Mouse (Mus musculus): ENCODE data around the gene Myo1e. TPM values are rescaled to one million over a fixed set of nuclear protein-coding genes. Genes with fewer than 3 reads are reported as not detected.

Gene Myo1e
- total RNA-seq, 2 experiments from 2014 or later = 9.7 to 11.2 TPM

DNA sequence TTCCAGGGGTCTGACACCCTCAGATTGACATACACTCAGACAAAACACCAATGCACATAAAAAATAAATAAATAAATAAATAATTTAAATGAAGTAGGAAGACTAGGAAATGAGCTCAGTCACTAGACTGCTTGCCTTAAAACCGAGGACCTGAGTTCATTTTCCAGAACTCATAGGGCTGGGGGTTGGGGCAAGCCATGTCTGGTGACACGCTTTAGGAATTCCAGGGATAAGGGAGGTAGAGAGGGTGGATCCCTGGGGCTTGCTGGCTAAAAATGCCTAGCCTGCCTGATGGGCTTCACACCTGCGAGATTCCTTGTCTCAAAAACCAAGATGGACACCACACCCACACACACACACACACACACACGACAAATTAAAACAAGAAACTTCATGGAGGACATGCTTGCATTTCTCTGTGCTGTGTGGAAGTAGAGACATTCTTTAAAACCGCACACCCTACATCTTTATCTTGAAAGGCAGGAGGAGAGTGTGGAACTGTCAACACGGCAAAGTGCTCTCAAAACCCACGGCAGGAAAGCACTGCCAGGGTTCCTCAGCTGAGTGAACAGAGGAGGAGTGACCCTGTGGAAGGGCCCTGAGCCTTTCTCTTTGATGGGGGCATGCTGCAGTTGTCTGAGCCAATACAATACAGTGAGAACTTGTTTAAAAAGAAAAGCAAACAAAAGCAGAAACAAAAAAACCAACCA is 13.5 kb downstream of the Myo1e start:
- no peak for DNase-seq

DNA sequence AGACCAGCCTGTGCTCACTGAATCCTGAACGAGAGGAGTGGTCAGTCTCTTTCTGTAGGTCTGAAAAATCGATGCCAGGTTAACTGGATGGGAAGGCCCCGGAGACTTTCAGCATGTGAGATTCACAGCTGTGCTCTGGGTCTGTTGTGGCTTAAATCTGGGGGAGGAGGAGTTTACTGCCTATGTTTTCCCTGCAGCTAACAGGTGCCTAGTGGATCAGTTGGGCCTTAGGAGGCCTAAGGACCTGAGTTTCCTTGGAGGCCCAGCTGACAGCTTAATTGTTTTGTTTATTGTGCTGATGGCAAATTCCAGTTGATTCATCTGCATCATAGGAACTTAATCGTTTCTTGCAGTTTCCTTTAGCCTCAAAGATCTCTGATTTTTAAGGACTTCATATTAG is 16.0 kb downstream of the Myo1e start:
- no peak for DNase-seq

- peak in 1 of 2 experiments; percentile 24 for DNase-seq
These were observed 16.9 kb downstream of the Myo1e start for GRCm38 (mm10) chr9:70224046-70224445.

GRCm38 (mm10) chr9:70226359-70226758 is 19.2 kb downstream of the Myo1e start:
- DNase-seq = no peak

DNA sequence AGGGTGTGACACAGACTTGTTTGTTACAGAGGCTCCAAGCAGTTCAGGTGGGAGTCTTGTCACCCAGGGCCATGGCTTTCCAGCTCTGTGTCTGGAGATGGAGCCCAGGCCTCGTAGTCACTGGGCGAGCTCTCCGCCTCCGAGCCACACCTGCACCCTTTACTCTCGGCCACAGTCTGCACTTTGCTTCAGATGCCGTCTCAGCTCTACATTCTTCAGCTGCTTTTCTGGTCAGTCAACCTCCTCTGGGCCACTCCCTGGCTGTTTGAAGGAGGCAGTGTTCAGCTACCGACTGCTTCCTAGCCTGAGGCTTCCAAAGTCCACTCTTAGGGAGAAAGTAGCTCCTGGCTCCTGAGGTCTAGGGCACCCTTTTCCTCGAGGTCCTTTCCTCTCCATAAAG is 22.7 kb downstream of the Myo1e start:
- DNase-seq = no peak

GRCm38 (mm10) chr9:70232044-70233010 is 25.2 kb downstream of the Myo1e start:
- no peak for DNase-seq

DNA sequence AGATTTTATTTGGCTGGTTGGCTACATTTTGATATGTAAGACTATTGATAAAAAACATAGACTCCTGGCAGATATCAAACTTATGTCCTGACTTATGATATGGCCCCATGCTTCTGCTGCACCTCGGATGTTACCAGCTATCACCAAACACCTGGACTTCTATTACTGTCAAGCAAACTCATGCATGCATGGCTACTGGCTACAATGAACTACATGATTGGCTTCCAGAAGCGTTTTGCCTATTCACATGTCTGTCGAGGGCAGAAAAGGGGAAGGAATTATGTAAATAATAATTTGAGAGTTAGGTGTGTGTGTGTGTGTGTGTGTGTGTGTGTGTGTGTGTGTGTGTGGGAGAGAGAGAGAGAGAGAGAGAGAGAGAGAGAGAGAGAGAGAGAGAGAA is 30.0 kb downstream of the Myo1e start:
- DNase-seq = no peak

DNA sequence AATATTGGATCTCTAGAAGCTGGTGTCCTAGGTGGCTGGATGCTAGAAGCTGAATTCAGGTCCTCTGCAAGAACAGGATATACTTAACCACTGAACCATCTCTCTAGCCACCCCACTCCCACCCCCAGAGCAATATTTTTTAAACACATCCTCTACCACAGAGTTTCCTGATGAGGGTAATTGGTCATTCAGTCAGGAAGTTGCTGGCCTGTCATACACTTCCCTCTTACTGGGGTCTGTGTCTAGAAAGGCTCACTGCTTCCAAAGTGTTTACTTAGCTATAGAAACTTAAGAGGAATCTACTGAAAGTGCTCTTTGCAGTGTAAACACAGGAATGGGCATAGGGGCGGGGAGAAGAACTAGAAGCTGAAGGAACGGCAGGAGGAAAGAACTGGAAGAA is 30.4 kb downstream of the Myo1e start:
- no peak for DNase-seq

DNA sequence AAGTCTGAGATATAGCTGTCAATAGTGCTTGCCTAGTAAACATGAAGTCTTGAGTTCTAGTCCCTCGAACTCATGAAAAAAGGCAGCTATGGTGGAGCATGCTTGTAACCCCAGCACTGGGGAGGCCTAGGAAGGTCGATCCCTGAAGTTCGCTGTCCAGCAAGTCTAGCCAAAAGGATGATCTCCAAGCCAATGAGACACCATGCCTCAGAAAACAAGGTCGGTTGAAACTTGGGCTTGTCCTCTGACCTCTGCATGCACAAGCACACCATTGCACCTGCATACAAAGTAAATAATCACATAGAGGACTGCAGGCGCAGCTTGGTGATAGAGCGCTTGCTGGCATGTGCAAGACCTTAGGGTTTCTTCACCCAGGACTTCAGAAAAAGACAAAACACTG is 31.2 kb downstream of the Myo1e start:
- DNase-seq = no peak

DNA sequence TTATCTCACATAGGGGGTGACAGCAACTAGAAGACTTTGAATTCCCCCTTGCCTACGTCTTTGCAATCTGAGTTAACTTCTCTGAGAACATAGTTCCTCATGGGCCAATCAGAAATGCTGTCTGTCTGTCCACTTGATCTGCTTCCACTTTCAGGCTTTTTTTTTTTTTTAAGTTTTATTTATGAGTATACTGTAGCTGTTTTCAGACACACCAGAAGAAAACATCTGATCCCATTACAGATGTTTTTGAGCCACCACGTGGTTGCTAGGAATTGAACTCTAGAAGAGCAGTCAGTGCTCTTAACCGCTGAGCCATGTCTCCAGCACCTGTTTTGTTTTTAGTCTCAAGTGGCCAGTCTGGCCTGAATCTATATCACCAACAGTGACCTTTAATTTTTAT is 32.1 kb downstream of the Myo1e start:
- DNase-seq = no peak

DNA sequence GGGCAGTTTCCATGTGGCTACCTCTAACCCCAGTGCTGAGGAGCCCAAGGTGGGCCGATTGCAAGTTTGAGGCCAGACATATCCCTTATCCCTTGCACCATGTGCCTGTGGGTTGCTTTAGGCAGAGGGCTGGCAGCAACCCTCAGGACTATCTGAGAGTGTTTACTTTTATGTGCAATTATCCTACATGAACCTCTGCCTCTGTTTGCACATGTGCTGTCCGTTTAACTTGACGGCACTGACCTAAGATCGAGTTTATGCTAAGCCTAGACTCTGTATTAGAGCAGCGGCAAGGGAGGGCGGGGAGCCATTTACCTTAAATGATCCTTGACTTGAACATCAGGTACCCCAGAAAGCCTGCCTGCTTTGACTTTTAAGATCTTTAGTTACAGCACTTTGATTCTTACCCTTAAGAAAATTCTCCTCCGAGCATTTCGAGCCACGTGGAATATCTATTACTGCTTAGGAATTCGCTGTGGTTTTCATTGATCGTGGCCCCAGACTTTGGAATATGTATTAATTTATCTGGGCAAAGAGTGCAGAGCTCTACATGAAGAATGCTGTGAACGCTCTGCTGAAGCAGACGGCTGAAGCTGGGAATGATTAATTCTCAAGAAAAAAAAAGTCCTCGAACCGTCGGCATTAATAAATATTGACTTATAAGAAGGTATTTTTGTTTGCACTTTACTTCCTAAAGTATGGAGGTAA is 33.7 kb downstream of the Myo1e start:
- DNase-seq = no peak

DNA sequence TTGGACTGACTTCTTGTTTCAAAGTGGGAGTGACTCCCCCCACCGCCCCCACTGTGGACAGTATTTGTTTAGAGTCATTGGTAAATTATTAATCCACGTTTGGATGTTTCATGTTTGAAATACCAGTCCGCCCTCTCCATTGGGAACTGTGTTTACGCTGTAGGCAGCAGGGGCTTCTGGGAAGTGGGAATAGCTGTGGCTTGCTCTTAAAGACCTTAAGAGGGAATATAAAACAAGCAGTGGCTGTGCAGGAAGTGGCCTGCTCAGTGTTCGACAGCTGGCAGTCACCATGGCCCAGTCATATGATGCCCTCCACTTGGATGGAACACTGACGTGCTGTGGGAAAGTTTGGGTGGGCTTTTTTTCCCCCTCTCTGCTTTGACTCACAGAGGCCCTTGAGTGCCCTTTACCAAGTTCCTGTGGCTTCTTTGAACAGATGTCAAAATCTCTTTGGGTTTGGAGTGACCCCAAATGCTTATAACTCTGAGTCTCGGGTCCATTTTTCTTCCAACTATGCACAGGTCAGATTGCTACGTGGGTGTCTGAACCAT is 34.3 kb downstream of the Myo1e start:
- no peak for DNase-seq

DNA sequence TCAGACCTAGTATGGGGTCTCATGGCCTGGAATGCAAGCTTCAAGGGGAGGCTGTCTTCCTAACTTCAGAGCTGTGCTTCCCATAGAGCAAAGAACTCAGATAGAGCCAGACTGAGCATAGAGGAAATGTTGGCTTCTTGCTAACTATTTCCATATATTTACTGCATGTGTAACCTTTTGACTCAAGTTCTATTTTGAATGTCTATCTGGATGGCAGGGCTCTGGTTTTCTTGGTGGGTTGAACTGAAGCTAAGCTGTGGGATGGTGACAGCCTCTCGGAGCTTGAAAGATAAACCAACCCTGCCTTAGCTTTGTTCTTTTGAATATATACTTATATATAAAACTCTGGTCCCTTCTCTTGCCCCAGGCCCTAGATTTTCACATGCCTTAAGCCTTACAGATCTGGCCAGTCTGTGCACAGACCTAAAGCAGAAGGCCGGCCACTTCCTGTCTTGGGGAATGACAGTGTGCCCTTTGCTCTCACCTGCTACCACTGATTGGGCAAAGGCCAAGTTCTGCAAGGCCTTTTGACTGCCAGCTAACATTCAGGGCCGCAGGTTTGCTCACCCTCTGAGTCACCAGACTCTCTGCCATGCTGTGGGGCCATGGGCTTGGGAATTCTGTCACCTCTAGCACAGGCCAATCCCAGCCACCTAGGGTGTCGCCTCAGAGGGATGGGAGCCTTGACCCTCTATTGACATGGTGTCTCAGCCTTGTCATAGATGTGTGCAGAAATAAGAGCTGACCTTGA is 35.1 kb downstream of the Myo1e start:
- no peak for DNase-seq

- peak in 1 of 2 experiments; percentile 22 for DNase-seq
These were observed 36.1 kb downstream of the Myo1e start for GRCm38 (mm10) chr9:70243241-70243640.

DNA sequence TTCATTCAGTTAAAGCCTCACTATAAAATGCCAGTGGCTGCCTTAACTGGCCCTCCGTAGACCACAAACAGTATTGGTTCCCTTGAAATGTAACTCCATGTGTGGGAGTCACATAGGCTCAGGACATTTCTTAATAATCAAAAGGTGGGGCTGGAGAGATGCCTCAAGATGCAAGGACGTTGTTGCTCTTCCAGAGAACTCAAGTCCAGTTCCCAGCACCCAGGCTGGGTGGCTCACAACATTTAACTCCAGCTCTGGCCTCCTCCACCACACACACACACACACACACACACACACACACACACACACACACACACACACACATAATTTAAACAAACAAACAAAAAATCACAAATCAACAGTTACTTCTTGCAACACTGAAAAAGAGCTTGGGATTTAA is 36.6 kb downstream of the Myo1e start:
- no peak for DNase-seq

- no peak for DNase-seq
These were observed 37.0 kb downstream of the Myo1e start for GRCm38 (mm10) chr9:70244115-70244514.

DNA sequence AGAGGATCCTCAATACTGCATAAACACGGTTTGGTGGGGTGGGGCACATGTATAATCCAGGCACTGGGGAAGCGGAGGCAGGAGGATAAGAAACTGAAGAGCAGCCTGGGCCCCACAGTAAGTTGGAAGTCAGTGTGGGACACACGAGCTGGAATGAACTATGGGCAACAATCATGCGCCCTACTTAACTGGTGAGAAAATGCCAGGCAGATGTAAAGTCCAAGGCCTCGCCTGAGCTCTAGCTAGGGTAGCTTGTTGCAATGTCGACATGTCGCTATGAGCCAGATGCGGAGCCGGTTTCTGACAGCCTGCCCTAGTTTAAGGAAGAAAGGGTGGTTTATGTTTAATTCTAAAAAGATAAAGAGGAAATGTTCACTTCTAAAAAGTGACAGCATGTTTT is 37.9 kb downstream of the Myo1e start:
- no peak for DNase-seq

DNA sequence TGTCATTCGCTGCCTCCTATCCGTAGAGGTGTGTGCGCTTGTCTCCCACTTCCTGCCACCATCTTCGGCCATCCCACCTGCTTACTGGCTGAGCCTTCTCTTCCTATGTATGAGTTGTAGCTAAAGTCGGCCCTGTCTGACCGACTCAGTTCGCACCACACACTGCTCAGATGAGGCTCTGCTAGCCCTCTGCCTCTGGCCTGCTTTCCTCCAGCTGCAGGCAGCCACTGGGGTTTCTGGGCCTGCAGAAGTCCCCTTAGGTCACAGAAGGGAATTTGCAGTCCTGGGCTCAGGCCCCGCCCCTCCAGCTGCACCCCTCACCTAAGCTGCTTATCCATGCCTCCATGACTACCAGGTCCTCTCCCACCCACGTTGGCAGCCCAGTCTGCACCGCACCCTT is 39.3 kb downstream of the Myo1e start:
- no peak for DNase-seq

- no peak for DNase-seq
These were observed 40.9 kb downstream of the Myo1e start for GRCm38 (mm10) chr9:70248046-70248445.

GRCm38 (mm10) chr9:70248826-70249225 is 41.7 kb downstream of the Myo1e start:
- DNase-seq = no peak

DNA sequence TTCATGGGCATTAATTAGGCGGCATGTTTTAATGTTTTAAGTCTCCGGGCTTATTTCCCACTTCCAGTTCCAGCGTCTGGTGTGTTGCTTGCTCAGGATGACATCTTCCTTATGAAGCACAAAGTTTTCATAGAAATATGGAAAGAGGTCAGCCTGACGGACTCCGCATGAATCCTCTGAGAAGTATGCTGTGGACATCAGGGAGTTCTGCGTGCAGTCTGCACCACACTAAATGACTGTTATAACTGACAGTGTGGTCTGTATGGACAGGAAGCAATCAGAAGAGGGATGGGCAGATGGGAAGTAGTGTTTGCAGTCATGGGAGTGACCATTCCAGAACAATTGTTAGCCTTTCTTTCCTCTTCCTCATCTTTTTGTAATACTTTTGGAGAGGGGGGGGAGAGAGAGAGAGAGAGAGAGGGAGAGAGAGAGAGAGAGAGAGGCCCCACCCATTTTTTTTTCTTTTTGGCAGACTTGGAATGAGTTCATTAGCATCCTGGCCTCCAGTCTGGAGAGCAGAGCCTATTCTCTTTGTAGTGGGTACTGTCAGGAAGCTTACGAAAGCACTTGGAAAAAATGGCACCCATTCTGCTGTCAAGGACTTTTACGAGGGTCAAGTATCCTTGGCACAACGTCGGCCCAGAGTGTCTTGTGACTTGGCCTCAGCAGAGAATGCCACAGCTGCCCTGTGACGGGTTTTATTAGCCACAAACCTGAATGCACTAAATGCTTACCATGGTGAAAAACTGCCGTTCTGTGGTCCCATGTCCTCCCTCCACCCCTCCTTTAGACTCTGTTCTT is 42.9 kb downstream of the Myo1e start:
- peak; percentile 67 to 71 for DNase-seq

Measured in heart, adult 18-20 months (tissue).